Mouse (Mus musculus) liver, postnatal 0 days (tissue): ENCODE results near the gene Baz2a.

Experiments used
- CTCF ChIP-seq: sonication (generic); IDR thresholded peaks from 2 replicates; pipeline ENCODE4 v1.5.1; 2016; ENCODE audit warnings: antibody characterized with exemption, low read depth
- EP300 ChIP-seq: IDR thresholded peaks from 2 replicates; pipeline ENCODE4 v1.6.1; 2016; ENCODE audit warnings: antibody characterized with exemption, low read depth, mild to moderate bottlenecking

DNA sequence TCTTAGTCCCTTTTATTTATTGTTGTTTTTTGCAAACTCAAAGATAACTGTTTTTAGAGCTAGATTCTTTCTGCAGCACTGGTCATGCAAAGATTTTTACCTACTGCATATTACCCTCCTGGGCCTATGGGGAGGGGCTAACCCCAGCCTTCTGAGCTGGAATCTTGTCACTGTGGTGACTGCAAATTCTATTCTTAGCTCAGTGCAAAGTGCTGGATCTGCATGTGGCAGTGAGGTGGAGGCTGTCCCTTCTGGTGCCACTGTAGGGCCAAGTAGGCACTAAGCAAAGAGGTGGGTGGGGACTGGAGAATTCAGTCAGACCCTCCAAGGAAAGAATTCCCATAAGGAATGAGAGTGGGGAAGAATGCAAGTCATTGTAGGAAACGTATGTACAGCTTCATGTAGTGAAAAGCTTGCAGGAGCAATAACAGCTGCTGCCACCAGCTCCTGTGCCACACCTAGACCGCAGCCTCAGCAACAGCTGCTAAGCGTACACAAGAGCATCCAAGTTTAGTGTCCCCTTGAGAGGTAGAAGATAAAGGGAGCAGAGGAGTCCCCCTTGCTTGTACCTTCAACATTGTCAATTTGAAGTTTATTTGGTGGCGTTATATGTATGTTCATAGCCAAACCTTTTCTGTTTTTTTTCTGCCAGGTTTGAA is 18.9 kb downstream of the Baz2a start:
- no peak for TF ChIP-seq CTCF
- no peak for TF ChIP-seq EP300
